Mouse (Mus musculus): ENCODE measurements around the gene Stxbp6. TPM values are rescaled to one million over a fixed set of nuclear protein-coding genes. Genes with fewer than 3 reads are reported as not detected.

Stxbp6 gene
- total and polyA plus RNA-seq, 3 experiments: not detected

DNA sequence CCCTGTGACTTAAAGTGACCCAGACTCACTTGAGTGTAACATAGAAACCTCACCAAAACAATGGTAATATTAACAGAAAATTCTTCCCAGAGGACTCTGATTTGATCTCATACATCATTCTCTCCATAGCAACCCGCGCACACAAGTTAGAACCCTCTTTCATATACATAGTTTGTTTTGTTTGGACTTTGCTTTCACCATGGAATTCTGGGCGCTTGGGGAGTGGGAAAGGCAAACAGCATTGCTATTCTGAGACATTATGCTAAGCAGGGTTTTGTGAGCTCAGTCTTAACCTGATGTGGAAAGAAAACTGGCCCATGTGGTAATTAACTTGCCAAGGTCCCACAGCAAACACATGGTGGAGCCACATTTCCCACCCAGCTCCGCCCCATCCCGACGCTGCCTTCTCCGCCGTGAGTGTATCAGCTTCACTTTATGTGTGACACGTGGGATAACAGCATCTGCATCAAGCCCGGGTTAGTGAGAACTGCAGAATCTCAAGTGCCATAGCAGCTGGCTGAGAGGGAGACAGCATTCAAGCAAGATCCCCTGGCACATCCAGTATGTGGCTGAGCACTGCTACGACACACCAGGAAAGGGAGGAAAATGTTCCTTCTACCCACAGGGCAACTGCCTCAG, 7.3 kb downstream of the Stxbp6 start:
- in situ Hi-C loops (cut with MboI; ENCODE audit: low pct_ligation_motif_present, low pct_unique_long_range_greater_than_20kb, low sequenced_read_pairs) (no loop called here), dilution Hi-C loops (cut with MboI; ENCODE audit: extremely low pct_ligation_motif_present, extremely low pct_unique_long_range_greater_than_20kb, low sequenced_read_pairs) (no loop called here)
- H3K9me3 ChIP-seq (replicated peaks; ENCODE audit: low read length): peaks cover 74% of the 10 kb centered on the region
- H3K27me3 ChIP-seq (replicated peaks): no peaks in the 10 kb centered on the region
- H3K9ac ChIP-seq (ENCODE audit: insufficient read depth, low read depth): no peak overlapping the region
- no peak overlapping the region for H3K4me2 ChIP-seq (ENCODE audit: insufficient read depth, low read depth, poor library complexity, severe bottlenecking)
- TF ChIP-seq POLR2A (IDR thresholded peaks at IDR 0.05; ENCODE audit: low read depth, low read length): no peak
- no peak for TF ChIP-seq JUND (conservative IDR thresholded peaks at IDR 0.05; ENCODE audit: low read depth, low read length)
- TF ChIP-seq TCF12 (IDR thresholded peaks at IDR 0.05; ENCODE audit: low read depth, low read length): no peak
- TF ChIP-seq BHLHE40 (IDR thresholded peaks at IDR 0.05; ENCODE audit: low read depth, low read length): no peak
- TF ChIP-seq CTCF (conservative IDR thresholded peaks at IDR 0.05 in 1 of 2, IDR thresholded peaks at IDR 0.05 in 1 of 2; ENCODE audit: low read depth in 2 of 2, low read length in 2 of 2): no peak
- TF ChIP-seq NELFE (IDR thresholded peaks at IDR 0.05; ENCODE audit: low read depth, low read length): no peak
- no peak for TF ChIP-seq POLR2AphosphoS2 (IDR thresholded peaks at IDR 0.05; ENCODE audit: low read depth, low read length)
- no peak overlapping the region for H3K4me3 ChIP-seq (replicated peaks in 1 of 3; ENCODE audit: low read depth in 2 of 3, low read length in 2 of 3, poor library complexity in 1 of 3)
- DNase-seq (ENCODE audit: extremely low read depth): no peak
- H3K4me1 ChIP-seq (ENCODE audit: control insufficient read depth in 1 of 2, insufficient read depth in 2 of 2): no peaks in the 10 kb centered on the region
- no peaks in the 10 kb centered on the region for H3K79me2 ChIP-seq (replicated peaks; ENCODE audit: control insufficient read depth, extremely low read depth, insufficient read depth, poor library complexity, severe bottlenecking)
- H3K27ac ChIP-seq (ENCODE audit: insufficient read depth, low read depth): no peak overlapping the region
- no peaks in the 10 kb centered on the region for H3K36me3 ChIP-seq (replicated peaks in 1 of 2; ENCODE audit: control insufficient read depth in 1 of 2, insufficient read depth in 1 of 2, low read length in 1 of 2)

DNA sequence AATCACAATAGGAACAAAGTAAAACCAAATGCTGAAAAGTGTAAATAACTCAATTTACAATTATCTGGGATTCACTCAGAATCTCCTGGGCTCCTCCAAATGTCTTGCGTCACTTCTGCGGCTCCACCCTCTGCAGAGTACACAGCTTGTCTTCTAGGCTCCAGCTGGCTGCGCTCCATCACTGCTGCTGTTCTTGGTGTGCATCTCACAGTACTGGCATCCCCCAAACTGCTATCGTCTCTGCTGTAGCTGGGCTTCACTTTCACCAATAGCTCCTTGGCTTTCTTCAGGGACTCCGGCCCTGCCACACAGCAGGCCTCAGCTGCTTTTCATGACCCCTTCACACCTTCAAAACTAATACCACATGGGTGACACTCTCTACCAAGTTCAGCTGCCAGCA, 10.9 kb downstream of the Stxbp6 start:
- TF ChIP-seq MYC (IDR thresholded peaks at IDR 0.05; ENCODE audit: low read depth, low read length) (no peak), JUN (IDR thresholded peaks at IDR 0.05; ENCODE audit: insufficient read depth, low read depth, low read length) (no peak), TBP (conservative IDR thresholded peaks at IDR 0.05; ENCODE audit: low read depth, low read length) (no peak), KAT2A (IDR thresholded peaks at IDR 0.05; ENCODE audit: insufficient replicate concordance, low read length) (no peak), ELF1 (IDR thresholded peaks at IDR 0.05; ENCODE audit: low read depth, low read length) (no peak), ZNF384 (IDR thresholded peaks at IDR 0.05; ENCODE audit: low read depth, low read length) (no peak)
- Histone ChIP-seq H3K4me2 (ENCODE audit: insufficient read depth, low read depth, poor library complexity, severe bottlenecking) (no peak overlapping the region), H3K4me3 (replicated peaks in 1 of 3; ENCODE audit: low read depth in 2 of 3, low read length in 2 of 3, poor library complexity in 1 of 3) (no peak overlapping the region), H3K79me2 (replicated peaks; ENCODE audit: control insufficient read depth, extremely low read depth, insufficient read depth, poor library complexity, severe bottlenecking) (no peaks in the 10 kb centered on the region), H3K9ac (ENCODE audit: insufficient read depth, low read depth) (no peak overlapping the region), H3K27ac (ENCODE audit: insufficient read depth, low read depth) (no peak overlapping the region), H3K36me3 (replicated peaks in 1 of 2; ENCODE audit: control insufficient read depth in 1 of 2, insufficient read depth in 1 of 2, low read length in 1 of 2) (no peaks in the 10 kb centered on the region), H3K4me1 (ENCODE audit: control insufficient read depth in 1 of 2, insufficient read depth in 2 of 2) (no peaks in the 10 kb centered on the region), H3K27me3 (replicated peaks) (no peaks in the 10 kb centered on the region), H3K9me3 (replicated peaks; ENCODE audit: low read length) (peaks cover 72% of the 10 kb centered on the region)
- in situ Hi-C loops (cut with MboI; ENCODE audit: low pct_ligation_motif_present, low pct_unique_long_range_greater_than_20kb, low sequenced_read_pairs): no loop called here
- dilution Hi-C loops (cut with MboI; ENCODE audit: extremely low pct_ligation_motif_present, extremely low pct_unique_long_range_greater_than_20kb, low sequenced_read_pairs): no loop called here
- DNase-seq (ENCODE audit: extremely low read depth): no peak

GRCm38 (mm10) chr12:45061336-45061735, 13.2 kb downstream of the Stxbp6 start:
- H3K27ac ChIP-seq (ENCODE audit: insufficient read depth, low read depth): no peak overlapping the region
- no peaks in the 10 kb centered on the region for H3K4me1 ChIP-seq (ENCODE audit: control insufficient read depth in 1 of 2, insufficient read depth in 2 of 2)
- no peaks in the 10 kb centered on the region for H3K27me3 ChIP-seq (replicated peaks)
- H3K36me3 ChIP-seq (replicated peaks in 1 of 2; ENCODE audit: control insufficient read depth in 1 of 2, insufficient read depth in 1 of 2, low read length in 1 of 2): no peaks in the 10 kb centered on the region
- no peaks in the 10 kb centered on the region for H3K79me2 ChIP-seq (replicated peaks; ENCODE audit: control insufficient read depth, extremely low read depth, insufficient read depth, poor library complexity, severe bottlenecking)
- no peak for TF ChIP-seq PAX5 (IDR thresholded peaks at IDR 0.05; ENCODE audit: low read length)
- peaks cover 59% of the 10 kb centered on the region for H3K9me3 ChIP-seq (replicated peaks; ENCODE audit: low read length)
- dilution Hi-C loops (cut with MboI; ENCODE audit: extremely low pct_ligation_motif_present, extremely low pct_unique_long_range_greater_than_20kb, low sequenced_read_pairs) (no loop called here), in situ Hi-C loops (cut with MboI; ENCODE audit: low pct_ligation_motif_present, low pct_unique_long_range_greater_than_20kb, low sequenced_read_pairs) (no loop called here)
- no peak overlapping the region for H3K9ac ChIP-seq (ENCODE audit: insufficient read depth, low read depth)
- no peak overlapping the region for H3K4me2 ChIP-seq (ENCODE audit: insufficient read depth, low read depth, poor library complexity, severe bottlenecking)
- H3K4me3 ChIP-seq (replicated peaks in 1 of 3; ENCODE audit: low read depth in 2 of 3, low read length in 2 of 3, poor library complexity in 1 of 3): no peak overlapping the region
- DNase-seq (ENCODE audit: extremely low read depth): no peak

Data from CH12.LX (cell line).